Mouse (Mus musculus) CH12.LX (cell line): ENCODE results near the gene Pak2. TPM values are rescaled to one million over a fixed set of nuclear protein-coding genes. Genes with fewer than 3 reads are reported as not detected.
"Not testable (repeated sequence)": the region's sequence is repeated elsewhere in the genome, so short reads cannot be mapped to it uniquely, and the experiment has no call there.

Experiments
- DNase-seq: peaks from one replicate; pipeline ENCODE4 v3.0.0-alpha.2; 2013; ENCODE audit errors: extremely low read depth
- H3K27ac ChIP-seq: 2 replicates; pipeline ENCODE4 v1.5.1; 2012; ENCODE audit warnings: low read depth, mild to moderate bottlenecking, control low read depth, moderate library complexity; ENCODE audit not compliant: insufficient read depth
- H3K27me3 ChIP-seq: replicated peaks from 2 replicates; pipeline ENCODE3; 2012; ENCODE audit warnings: inconsistent platforms
- H3K36me3 ChIP-seq, 2 experiments: replicated peaks in 1 of 2; 2 replicates each; pipeline versions ENCODE3 to v1.6.1; 2012; ENCODE audit warnings: inconsistent platforms in 1 of 2, low read length in 1 of 2, mild to moderate bottlenecking in 1 of 2, mixed read lengths in 1 of 2, moderate library complexity in 1 of 2; ENCODE audit not compliant: control insufficient read depth in 1 of 2, insufficient read depth in 1 of 2
- H3K4me1 ChIP-seq, 2 experiments: 2 replicates each; pipeline ENCODE4 v1.6.1; 2012; ENCODE audit warnings: inconsistent platforms in 1 of 2, moderate library complexity in 1 of 2; ENCODE audit not compliant: insufficient read depth in 2 of 2, control insufficient read depth in 1 of 2
- H3K4me2 ChIP-seq: 2 replicates; pipeline ENCODE4 v1.6.1; 2012; ENCODE audit warnings: low read depth, mild to moderate bottlenecking, control low read depth; ENCODE audit not compliant: poor library complexity, insufficient read depth, severe bottlenecking
- H3K4me3 ChIP-seq, 3 experiments: fragments of 150-350 bp in 1 of 3; sonication (generic) in 1 of 3; replicated peaks in 1 of 3; 2 replicates each; pipeline versions ENCODE3 to v1.5.1; 2011 to 2012; ENCODE audit warnings: low read depth in 2 of 3, low read length in 2 of 3, mild to moderate bottlenecking in 2 of 3, moderate library complexity in 2 of 3, control low read depth in 1 of 3, improper control_type of control experiment in 1 of 3, inconsistent platforms in 1 of 3, mixed read lengths in 1 of 3; ENCODE audit not compliant: poor library complexity in 1 of 3
- H3K79me2 ChIP-seq: replicated peaks from 2 replicates; pipeline ENCODE4 v1.6.1; 2012; ENCODE audit warnings: mild to moderate bottlenecking, moderate library complexity; ENCODE audit not compliant: control insufficient read depth, poor library complexity, insufficient read depth, severe bottlenecking; ENCODE audit errors: extremely low read depth
- H3K9ac ChIP-seq: 2 replicates; pipeline ENCODE4 v1.6.1; 2012; ENCODE audit warnings: low read depth, mild to moderate bottlenecking, control low read depth, moderate library complexity; ENCODE audit not compliant: insufficient read depth
- H3K9me3 ChIP-seq: replicated peaks from 2 replicates; pipeline ENCODE3; 2012; ENCODE audit warnings: low read length, inconsistent platforms, mixed read lengths
- CTCF ChIP-seq, 2 experiments: IDR thresholded peaks in 1 of 2; conservative IDR thresholded peaks in 1 of 2; 2 replicates each; pipeline ENCODE4 v1.5.1; 2011 to 2012; ENCODE audit warnings: low read depth in 2 of 2, low read length in 2 of 2, improper control_type of control experiment in 1 of 2, inconsistent platforms in 1 of 2, mild to moderate bottlenecking in 1 of 2, moderate library complexity in 1 of 2
- E2F4 ChIP-seq: IDR thresholded peaks from 2 replicates; pipeline ENCODE4 v1.6.1; 2011; ENCODE audit warnings: low read depth, low read length, improper control_type of control experiment; ENCODE audit not compliant: insufficient replicate concordance
- ELF1 ChIP-seq: IDR thresholded peaks from 2 replicates; pipeline ENCODE4 v1.6.1; 2014; ENCODE audit warnings: low read depth, mild to moderate bottlenecking, inconsistent platforms, low read length, improper control_type of control experiment
- HCFC1 ChIP-seq: IDR thresholded peaks from 2 replicates; pipeline ENCODE4 v1.6.1; 2012; ENCODE audit warnings: low read depth, mild to moderate bottlenecking, inconsistent platforms, low read length, improper control_type of control experiment
- JUN ChIP-seq: IDR thresholded peaks from 2 replicates; pipeline ENCODE4 v1.6.1; 2011; ENCODE audit warnings: low read depth, mild to moderate bottlenecking, low read length, improper control_type of control experiment, moderate library complexity; ENCODE audit not compliant: insufficient read depth
- MXI1 ChIP-seq: IDR thresholded peaks from 2 replicates; pipeline ENCODE4 v1.6.1; 2011; ENCODE audit warnings: mild to moderate bottlenecking, low read depth, low read length, improper control_type of control experiment
- NRF1 ChIP-seq: IDR thresholded peaks from 2 replicates; pipeline ENCODE4 v1.6.1; 2014; ENCODE audit warnings: low read depth, mild to moderate bottlenecking, inconsistent platforms, low read length, improper control_type of control experiment, moderate library complexity
- PAX5 ChIP-seq: IDR thresholded peaks from 2 replicates; pipeline ENCODE4 v1.6.1; 2012; ENCODE audit warnings: low read length, inconsistent platforms, mixed read lengths
- TBP ChIP-seq: conservative IDR thresholded peaks from 2 replicates; pipeline ENCODE4 v1.6.1; 2011; ENCODE audit warnings: low read depth, low read length, improper control_type of control experiment
- UBTF ChIP-seq: IDR thresholded peaks from 2 replicates; pipeline ENCODE4 v1.6.1; 2012; ENCODE audit warnings: low read depth, mild to moderate bottlenecking, inconsistent platforms, low read length, improper control_type of control experiment, moderate library complexity
- USF2 ChIP-seq: conservative IDR thresholded peaks from 2 replicates; pipeline ENCODE4 v1.6.1; 2011; ENCODE audit warnings: low read depth, low read length, improper control_type of control experiment
- ZC3H11A ChIP-seq: IDR thresholded peaks from 2 replicates; pipeline ENCODE4 v1.6.1; 2012; ENCODE audit warnings: low read depth, mild to moderate bottlenecking, inconsistent platforms, low read length, improper control_type of control experiment
- ZNF384 ChIP-seq: IDR thresholded peaks from 2 replicates; pipeline ENCODE4 v1.6.1; 2012; ENCODE audit warnings: low read depth, low read length, improper control_type of control experiment, inconsistent platforms
- dilution Hi-C: fragments of 300-500 bp; cut with MboI; formaldehyde crosslinking; loops from 2 replicates; pipeline ENCODE4 v1.14.3; 2020; ENCODE audit warnings: low sequenced_read_pairs; ENCODE audit not compliant: extremely low pct_unique_long_range_greater_than_20kb, extremely low pct_ligation_motif_present
- in situ Hi-C: fragments of 300-500 bp; cut with MboI; formaldehyde crosslinking; loops from 3 replicates; pipeline ENCODE4 v1.14.3; 2019; ENCODE audit warnings: low sequenced_read_pairs, low pct_ligation_motif_present, low pct_unique_long_range_greater_than_20kb, mixed read lengths
- polyA plus RNA-seq: library from polyadenylated mRNA; unstranded; fragments of >175 nt; gene quantifications from 2 replicates; pipeline ENCODE4 v1.2.1, GENCODE M21; 2012; ENCODE audit warnings: low read depth; ENCODE audit not compliant: insufficient read length
- total RNA-seq, 2 experiments: library from RNA; depleted of rRNA; stranded (reverse); fragments of 300-350 nt in 1 of 2; fragments of >200 nt in 1 of 2; gene quantifications; 2 replicates each; pipeline ENCODE4 v1.2.3; 2012 to 2014

Gene Pak2
- total and polyA plus RNA-seq, 3 experiments = 37.2 to 79.7 (median 73.1) TPM

- H3K9ac ChIP-seq = no peak overlapping the region
- no peak for DNase-seq
- TF ChIP-seq HCFC1 (no peak), CTCF (conservative IDR thresholded peaks at IDR 0.05 in 1 of 2, IDR thresholded peaks at IDR 0.05 in 1 of 2; ENCODE audit: low read depth in 2 of 2, low read length in 2 of 2) (no peak), ZC3H11A (no peak), NRF1 (no peak), E2F4 (no peak), MXI1 (no peak), PAX5 (no peak), ZNF384 (peak; percentile 49; the same call in 1 of the 2 replicates), USF2 (no peak), UBTF (no peak), JUN (no peak), ELF1 (peak; percentile 61), TBP (no peak)
- TF ChIP-seq, all 38 proteins: peak for 2
Measured at GRCm38 (mm10) chr16:32075762-32076161, 3.4 kb downstream of the Pak2 start.

GRCm38 (mm10) chr16:32070070-32070469 lies 9.1 kb downstream of the Pak2 start:
- DNase-seq, dilution Hi-C loops, H3K9ac ChIP-seq, H3K4me3 ChIP-seq, H3K27ac ChIP-seq, H3K9me3 ChIP-seq, in situ Hi-C loops, H3K4me2 ChIP-seq, H3K27me3 ChIP-seq: not testable (repeated sequence)
- peaks cover 81% of the 10 kb centered on the region for H3K79me2 ChIP-seq
- H3K36me3 ChIP-seq = peaks cover 4 to 53% of the 10 kb centered on the region in 2 experiments
- H3K4me1 ChIP-seq = peaks cover 9 to 77% of the 10 kb centered on the region in 2 experiments; a peak in 3 of 4 replicates

More at GRCm38 (mm10) chr16:32075762-32076161, 3.4 kb downstream of the Pak2 start:
- dilution Hi-C loops (no loop called here), in situ Hi-C loops (no loop called here)
- Histone ChIP-seq H3K27me3 (no peaks in the 10 kb centered on the region), H3K27ac (no peak overlapping the region), H3K4me1 (peaks cover 9 to 60% of the 10 kb centered on the region in 2 experiments), H3K79me2 (peaks cover 71% of the 10 kb centered on the region), H3K4me3 (no peak overlapping the region), H3K36me3 (peaks cover 4 to 25% of the 10 kb centered on the region in 2 experiments), H3K9me3 (no peaks in the 10 kb centered on the region), H3K4me2 (peak overlapping the region; percentile 92)
